24 mouse cellular contexts compared by ENCODE assay signal in the genomic region with DNA sequence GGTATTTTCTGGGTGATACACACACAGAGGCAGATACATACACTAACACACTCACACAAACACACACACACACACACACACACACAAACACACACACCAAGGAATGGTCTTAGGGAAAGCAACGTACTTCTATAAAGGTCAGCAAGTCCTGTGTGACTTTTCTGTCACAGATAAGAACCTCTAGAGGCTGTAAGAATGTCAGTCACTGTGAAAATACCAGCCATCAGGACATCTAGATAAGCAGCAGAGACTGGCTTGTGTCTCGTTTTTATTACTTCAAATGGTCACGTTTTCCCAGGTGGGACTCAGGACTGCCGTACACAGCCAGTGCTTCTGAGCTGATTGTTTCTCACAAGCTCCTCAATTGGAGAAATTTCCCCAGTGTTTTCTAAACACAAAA. TPM values are rescaled to one million over a fixed set of nuclear protein-coding genes. Genes with fewer than 3 reads are reported as not detected.
A peak's percentile ranks its signal among the peaks of the same experiment; 100 is the strongest.
DNase-seq lines count a peak whose midpoint lies in the region; ATAC-seq and TF ChIP-seq lines count a peak whose summit lies in the region.
"Had no signal": no experiment of that assay in that cellular context is flagged by ENCODE, and none has a peak within 500 bp of the region (broad histone marks: within the 10 kb centered on the region; RNA-seq: fewer than 3 reads in every experiment).

No protein-coding gene starts in this region.

- no peak for TF ChIP-seq CTCF in intestine, postnatal 0 days (IDR thresholded peaks at IDR 0.05; ENCODE audit: low read depth)
- TF ChIP-seq CTCF in liver, embryonic 14.5 days (IDR thresholded peaks at IDR 0.05; ENCODE audit: low read depth) = no peak

- no peaks in the 10 kb centered on the region for H3K4me1 ChIP-seq in intestine, embryonic 16.5 days (ENCODE audit: control insufficient read depth, insufficient read depth, low read length)
- no peaks in the 10 kb centered on the region for H3K4me1 ChIP-seq in intestine, postnatal 0 days (replicated peaks; ENCODE audit: control insufficient read depth, insufficient read depth, low read length)
- 0 out of 4 replicates have a peak, but pooled peaks cover 0 to 2% of the 10 kb centered on the region in 2 experiments for H3K4me1 ChIP-seq in liver, embryonic 14.5 days (replicated peaks; ENCODE audit: control insufficient read depth in 2 of 2, insufficient read depth in 2 of 2, low read length in 1 of 2)
- H3K4me1 ChIP-seq in liver, embryonic 12.5 days = no peaks in the 10 kb centered on the region
- no peaks in the 10 kb centered on the region for H3K4me1 ChIP-seq in liver, embryonic 16.5 days (ENCODE audit: control insufficient read depth, low read depth, low read length)
- no peaks in the 10 kb centered on the region for H3K4me1 ChIP-seq in midbrain, embryonic 10.5 days
- H3K4me1 ChIP-seq: embryonic facial prominence, embryonic 10.5 days; embryonic facial prominence, embryonic 12.5 days; forebrain, embryonic 13.5 days; forebrain, embryonic 15.5 days had no signal

- no peaks in the 10 kb centered on the region for H3K27me3 ChIP-seq in intestine, embryonic 16.5 days (replicated peaks; ENCODE audit: control insufficient read depth, insufficient read depth, low read length)
- H3K27me3 ChIP-seq in intestine, postnatal 0 days (replicated peaks; ENCODE audit: control insufficient read depth, insufficient read depth, low read length) = no peaks in the 10 kb centered on the region
- no peaks in the 10 kb centered on the region for H3K27me3 ChIP-seq in liver, embryonic 14.5 days (ENCODE audit: control insufficient read depth, insufficient read depth, low read length)
- H3K27me3 ChIP-seq in liver, embryonic 12.5 days (replicated peaks) = no peaks in the 10 kb centered on the region
- no peaks in the 10 kb centered on the region for H3K27me3 ChIP-seq in liver, embryonic 16.5 days (ENCODE audit: control insufficient read depth, insufficient read depth, low read depth, low read length)
- no peaks in the 10 kb centered on the region for H3K27me3 ChIP-seq in midbrain, embryonic 10.5 days (ENCODE audit: low read depth, poor library complexity, severe bottlenecking)
- H3K27me3 ChIP-seq: embryonic facial prominence, embryonic 12.5 days; forebrain, embryonic 13.5 days; forebrain, embryonic 15.5 days had no signal

- 28% methylated on average over 4 of the region's 4 CpGs for WGBS in intestine, embryonic 16.5 days
- WGBS in intestine, postnatal 0 days = 21% methylated on average over 4 of the region's 4 CpGs
- WGBS in liver, embryonic 14.5 days (ENCODE audit: insufficient replicate concordance) = 11% methylated on average over 4 of the region's 4 CpGs
- 34% methylated on average over 4 of the region's 4 CpGs for WGBS in liver, embryonic 12.5 days (ENCODE audit: insufficient replicate concordance)
- WGBS in liver, embryonic 16.5 days (ENCODE audit: insufficient replicate concordance) = 16% methylated on average over 4 of the region's 4 CpGs
- WGBS in midbrain, embryonic 10.5 days = 88% methylated on average over 4 of the region's 4 CpGs

- H3K9ac ChIP-seq in intestine, embryonic 16.5 days (ENCODE audit: low read depth, low read length) = no peak overlapping the region
- H3K9ac ChIP-seq in intestine, postnatal 0 days (ENCODE audit: low read depth, low read length) = no peak overlapping the region
- H3K9ac ChIP-seq in liver, embryonic 14.5 days (replicated peaks) = no peak overlapping the region
- H3K9ac ChIP-seq in liver, embryonic 12.5 days = no peak overlapping the region
- no peak overlapping the region for H3K9ac ChIP-seq in liver, embryonic 16.5 days (ENCODE audit: low read depth, low read length)
- H3K9ac ChIP-seq: embryonic facial prominence, embryonic 12.5 days; forebrain, embryonic 13.5 days; forebrain, embryonic 15.5 days; forebrain, postnatal 0 days had no signal

- H3K27ac ChIP-seq in intestine, embryonic 16.5 days (ENCODE audit: low read length) = no peak overlapping the region
- no peak overlapping the region for H3K27ac ChIP-seq in intestine, postnatal 0 days (ENCODE audit: low read depth, low read length)
- H3K27ac ChIP-seq in liver, embryonic 14.5 days = no peak overlapping the region
- no peak overlapping the region for H3K27ac ChIP-seq in liver, embryonic 12.5 days
- H3K27ac ChIP-seq in liver, embryonic 16.5 days (ENCODE audit: low read length) = no peak overlapping the region
- no peak overlapping the region for H3K27ac ChIP-seq in midbrain, embryonic 10.5 days (replicated peaks)
- H3K27ac ChIP-seq: embryonic facial prominence, embryonic 10.5 days; embryonic facial prominence, embryonic 12.5 days; forebrain, embryonic 13.5 days; forebrain, embryonic 15.5 days had no signal

- no peaks in the 10 kb centered on the region for H3K9me3 ChIP-seq in intestine, embryonic 16.5 days (ENCODE audit: control insufficient read depth, low read length)
- no peaks in the 10 kb centered on the region for H3K9me3 ChIP-seq in intestine, postnatal 0 days (ENCODE audit: control insufficient read depth)
- H3K9me3 ChIP-seq in liver, embryonic 14.5 days (ENCODE audit: control insufficient read depth, low read length) = no peaks in the 10 kb centered on the region
- H3K9me3 ChIP-seq in liver, embryonic 12.5 days (replicated peaks) = no peaks in the 10 kb centered on the region
- no peaks in the 10 kb centered on the region for H3K9me3 ChIP-seq in liver, embryonic 16.5 days (replicated peaks; ENCODE audit: control insufficient read depth, low read length)
- no peaks in the 10 kb centered on the region for H3K9me3 ChIP-seq in midbrain, embryonic 10.5 days (replicated peaks)
- H3K9me3 ChIP-seq: embryonic facial prominence, embryonic 10.5 days; embryonic facial prominence, embryonic 12.5 days; forebrain, embryonic 13.5 days; forebrain, embryonic 15.5 days had no signal

- peak in 2 of 3 experiments; percentile 5 to 14 for DNase-seq in liver, embryonic 14.5 days (ENCODE audit: low read depth in 3 of 3, low spot score in 3 of 3)
- DNase-seq in c-Kit-positive CD71-positive TER-119-positive erythroid progenitor cells, embryonic 14.5 days (ENCODE audit: low spot score) = peak; percentile 14
- no peak for DNase-seq in adrenal gland, postnatal 14 days
- no peak for DNase-seq in midbrain, embryonic 10.5 days (ENCODE audit: low spot score)
- DNase-seq: adrenal gland, adult 8-10 months; adrenal gland, postnatal 25 days; cerebellum, adult 11-12 months; cerebellum, adult 2 months; cerebellum, adult 9-10 months; cerebellum, postnatal 10 days; cerebellum, postnatal 25 days; forebrain, postnatal 0 days had no signal

- TF ChIP-seq EP300 in liver, embryonic 14.5 days (IDR thresholded peaks at IDR 0.05; ENCODE audit: low read depth) = peak; percentile 36; the same call in 1 of the 2 replicates

- H3K36me3 ChIP-seq in intestine, embryonic 16.5 days (ENCODE audit: control insufficient read depth, insufficient read depth, low read length) = no peaks in the 10 kb centered on the region
- no peaks in the 10 kb centered on the region for H3K36me3 ChIP-seq in intestine, postnatal 0 days (ENCODE audit: control insufficient read depth, insufficient read depth)
- H3K36me3 ChIP-seq in liver, embryonic 14.5 days (replicated peaks; ENCODE audit: control insufficient read depth, insufficient read depth, low read depth) = no peaks in the 10 kb centered on the region
- H3K36me3 ChIP-seq in liver, embryonic 12.5 days = no peaks in the 10 kb centered on the region
- no peaks in the 10 kb centered on the region for H3K36me3 ChIP-seq in liver, embryonic 16.5 days (ENCODE audit: control insufficient read depth, insufficient read depth)
- H3K36me3 ChIP-seq in midbrain, embryonic 10.5 days = no peaks in the 10 kb centered on the region
- H3K36me3 ChIP-seq: embryonic facial prominence, embryonic 10.5 days; embryonic facial prominence, embryonic 12.5 days; forebrain, embryonic 15.5 days had no signal

- 0 out of 2 replicates have a peak, but pooled peaks have one; percentile 38 for ATAC-seq in intestine, embryonic 16.5 days
- ATAC-seq in intestine, postnatal 0 days = no peak
- peak; percentile 77 for ATAC-seq in liver, embryonic 14.5 days (ENCODE audit: insufficient read depth)
- no peak; the same call in 1 of the 2 replicates for ATAC-seq in liver, embryonic 12.5 days
- peak; percentile 88 for ATAC-seq in liver, embryonic 16.5 days (ENCODE audit: low read depth)
- ATAC-seq: activated CD4-positive, CD25-positive, alpha-beta regulatory T cell, adult 4 months; forebrain, embryonic 13.5 days; forebrain, embryonic 15.5 days; forebrain, postnatal 0 days; Patski had no signal

- no peak overlapping the region for H3K4me3 ChIP-seq in intestine, embryonic 16.5 days (ENCODE audit: low read length)
- no peak overlapping the region for H3K4me3 ChIP-seq in intestine, postnatal 0 days (ENCODE audit: low read depth, low read length)
- H3K4me3 ChIP-seq in liver, embryonic 14.5 days (ENCODE audit: insufficient read depth in 1 of 2, low read depth in 2 of 2, low read length in 2 of 2) = no peak overlapping the region
- no peak overlapping the region for H3K4me3 ChIP-seq in liver, embryonic 12.5 days
- no peak overlapping the region for H3K4me3 ChIP-seq in liver, embryonic 16.5 days (ENCODE audit: low read depth, low read length)
- H3K4me3 ChIP-seq in midbrain, embryonic 10.5 days = no peak overlapping the region
- H3K4me3 ChIP-seq: embryonic facial prominence, embryonic 10.5 days; embryonic facial prominence, embryonic 12.5 days; forebrain, embryonic 13.5 days; forebrain, embryonic 15.5 days had no signal

- no peak overlapping the region for H3K4me2 ChIP-seq in intestine, embryonic 16.5 days (ENCODE audit: low read depth, low read length)
- no peak overlapping the region for H3K4me2 ChIP-seq in intestine, postnatal 0 days (replicated peaks; ENCODE audit: low read depth)
- H3K4me2 ChIP-seq in liver, embryonic 14.5 days (ENCODE audit: low read depth) = no peak overlapping the region
- no peak overlapping the region for H3K4me2 ChIP-seq in liver, embryonic 12.5 days
- H3K4me2 ChIP-seq in liver, embryonic 16.5 days (ENCODE audit: low read depth, low read length) = no peak overlapping the region
- H3K4me2 ChIP-seq: embryonic facial prominence, embryonic 12.5 days; forebrain, embryonic 13.5 days; forebrain, embryonic 15.5 days had no signal

RNA-seq across cellular contexts. Expression of a gene that starts 20.4 kb away (rescaled TPM):
- polyA plus RNA-seq in intestine, embryonic 16.5 days (2015; fragmentation: Nextera tagmentation; extraction: Ambion mirVana) = 0.40 and 0.45 TPM in 2 replicates
- 0.24 and 0.38 TPM in 2 replicates for polyA plus RNA-seq in intestine, postnatal 0 days (2015; fragmentation: Nextera tagmentation; extraction: Ambion mirVana)
- polyA plus RNA-seq in liver, embryonic 14.5 days (2012; rRNA removed) = 0.02 TPM in 2 replicates
- polyA plus RNA-seq in liver, embryonic 14.5 days (2014; fragmentation: Nextera tagmentation; extraction: Ambion mirVana) = 0.03 and 0.04 TPM in 2 replicates
- polyA plus RNA-seq in liver, embryonic 12.5 days (2016; fragmentation: Nextera tagmentation; extraction: Ambion mirVana) = 0.07 and 0.08 TPM in 2 replicates
- 0.09 and 0.17 TPM in 2 replicates for polyA plus RNA-seq in liver, embryonic 16.5 days (2015; fragmentation: Nextera tagmentation; extraction: Ambion mirVana)
- total RNA-seq in adrenal gland, postnatal 14 days (2021) = 0.44 and 0.49 TPM in 2 replicates
- polyA plus RNA-seq in midbrain, embryonic 10.5 days (2016; fragmentation: Nextera tagmentation; extraction: Ambion mirVana) = 0.94 and 1.3 TPM in 2 replicates
- total RNA-seq: ES-E14, MEL had no signal
- polyA plus RNA-seq: activated CD4-positive, CD25-positive, alpha-beta regulatory T cell, adult 4 months; Patski had no signal

Comparison
In these comparisons a context has a peak if more than half of its experiments do, and no peak if none do; other contexts are left out.
1. ATAC-seq: peak in intestine, embryonic 16.5 days (single experiment), liver, embryonic 14.5 days (single experiment) and liver, embryonic 16.5 days (single experiment); none in intestine, postnatal 0 days (single experiment) and liver, embryonic 12.5 days (single experiment).
2. DNase-seq: peak in liver, embryonic 14.5 days (2 of 3) and c-Kit-positive CD71-positive TER-119-positive erythroid progenitor cells, embryonic 14.5 days (single experiment); none in adrenal gland, postnatal 14 days (single experiment) and midbrain, embryonic 10.5 days (single experiment).